Mouse (Mus musculus) hindbrain, embryonic 14.5 days (tissue): ENCODE measurements around the gene Sod3. TPM values are rescaled to one million over a fixed set of nuclear protein-coding genes. Genes with fewer than 3 reads are reported as not detected.
A peak's percentile ranks its signal among the peaks of the same experiment; 100 is the strongest.

Experiments used
- ATAC-seq: fragments of 200-750 bp; cut with Nextera tagmentation; 2 replicates; pipeline ENCODE4 v1.8.0; 2017; ENCODE audit warnings: moderate number of reproducible peaks, mild to moderate bottlenecking, moderate TSS enrichment, moderate library complexity; ENCODE audit not compliant: low FRiP score
- DNase-seq: peaks from one replicate; pipeline ENCODE4 v3.0.0-alpha.2; 2015; ENCODE audit warnings: low spot score
- H3K27ac ChIP-seq: fragments of 300-500 bp; sonication (generic); 2 replicates; pipeline ENCODE4 v1.5.1; 2014; ENCODE audit warnings: mild to moderate bottlenecking, moderate library complexity
- H3K27me3 ChIP-seq: fragments of 300-500 bp; sonication (generic); 2 replicates; pipeline ENCODE4 v1.6.1; 2014; ENCODE audit warnings: mild to moderate bottlenecking, low read length, mixed read lengths; ENCODE audit not compliant: control insufficient read depth, insufficient read depth
- H3K36me3 ChIP-seq: fragments of 300-500 bp; sonication (generic); replicated peaks from 2 replicates; pipeline ENCODE4 v1.6.1; 2014; ENCODE audit not compliant: control insufficient read depth, insufficient read depth
- H3K4me1 ChIP-seq: fragments of 300-500 bp; sonication (generic); replicated peaks from 2 replicates; pipeline ENCODE4 v1.6.1; 2014; ENCODE audit warnings: antibody characterized with exemption, low read length, mixed read lengths; ENCODE audit not compliant: control insufficient read depth, insufficient read depth
- H3K4me2 ChIP-seq: fragments of 300-500 bp; sonication (generic); replicated peaks from 2 replicates; pipeline ENCODE4 v1.6.1; 2014; ENCODE audit warnings: mild to moderate bottlenecking, moderate library complexity
- H3K4me3 ChIP-seq: fragments of 300-500 bp; sonication (generic); replicated peaks from 2 replicates; pipeline ENCODE4 v1.5.1; 2014; ENCODE audit warnings: mild to moderate bottlenecking, low read length
- H3K9ac ChIP-seq: fragments of 300-500 bp; sonication (generic); 2 replicates; pipeline ENCODE4 v1.6.1; 2014
- H3K9me3 ChIP-seq: fragments of 300-500 bp; sonication (generic); 2 replicates; pipeline ENCODE4 v1.6.1; 2016; ENCODE audit warnings: low read length; ENCODE audit not compliant: control insufficient read depth
- WGBS: fragments of 180-500 bp; shearing (Covaris S2); extraction: QIAGEN DNeasy Blood & Tissue Kit; methylation state at CpG from one replicate; pipeline ENCODE4 v1.1.7; 2014; 5-methylcytosine and 5-hydroxymethylcytosine counted together
- polyA plus RNA-seq: library from polyadenylated mRNA; unstranded; fragments of >200 nt; fragmentation: Nextera tagmentation; extraction: Ambion mirVana; gene quantifications from 2 replicates; pipeline ENCODE4 v1.2.1, GENCODE M21; 2014

Sod3 gene
- polyA plus RNA-seq, 1 experiment from 2014 or later: 2.9 TPM

DNA sequence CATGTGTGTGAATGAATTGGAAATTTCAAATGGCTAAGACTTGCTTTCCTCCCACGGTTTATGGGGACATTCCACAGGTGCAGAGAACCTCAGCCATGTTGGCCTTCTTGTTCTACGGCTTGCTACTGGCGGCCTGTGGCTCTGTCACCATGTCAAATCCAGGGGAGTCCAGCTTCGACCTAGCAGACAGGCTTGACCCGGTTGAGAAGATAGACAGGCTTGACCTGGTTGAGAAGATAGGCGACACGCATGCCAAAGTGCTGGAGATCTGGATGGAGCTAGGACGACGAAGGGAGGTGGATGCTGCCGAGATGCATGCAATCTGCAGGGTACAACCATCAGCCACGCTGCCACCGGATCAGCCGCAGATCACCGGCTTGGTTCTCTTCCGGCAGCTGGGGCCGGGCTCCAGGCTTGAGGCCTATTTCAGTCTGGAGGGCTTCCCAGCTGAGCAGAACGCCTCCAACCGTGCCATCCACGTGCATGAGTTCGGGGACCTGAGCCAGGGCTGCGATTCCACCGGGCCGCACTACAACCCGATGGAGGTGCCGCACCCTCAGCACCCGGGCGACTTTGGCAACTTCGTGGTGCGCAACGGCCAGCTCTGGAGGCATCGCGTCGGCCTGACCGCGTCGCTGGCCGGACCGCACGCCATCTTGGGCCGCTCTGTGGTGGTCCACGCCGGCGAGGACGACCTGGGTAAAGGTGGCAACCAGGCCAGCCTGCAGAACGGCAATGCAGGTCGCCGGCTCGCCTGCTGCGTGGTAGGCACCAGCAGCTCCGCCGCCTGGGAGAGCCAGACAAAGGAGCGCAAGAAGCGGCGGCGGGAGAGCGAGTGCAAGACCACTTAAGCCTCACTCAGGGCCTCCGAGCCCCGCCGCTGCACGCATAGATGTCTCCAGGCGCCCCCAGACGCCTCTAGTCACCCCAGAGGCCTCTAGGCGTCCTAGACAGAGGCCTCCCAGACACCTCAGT lies 4.6 kb downstream of the Sod3 start:
- no peaks in the 10 kb centered on the region for H3K9me3 ChIP-seq
- peak overlapping the region; percentile 44; the same call in 1 of the 2 replicates for H3K9ac ChIP-seq
- H3K36me3 ChIP-seq: no peaks in the 10 kb centered on the region
- H3K4me3 ChIP-seq: no peak overlapping the region
- 0 out of 2 replicates have a peak, but pooled peaks cover 3% of the 10 kb centered on the region for H3K4me1 ChIP-seq
- H3K27me3 ChIP-seq: no peaks in the 10 kb centered on the region; the same call in 1 of the 2 replicates
- 49% methylated on average over 63 of the region's 63 CpGs for WGBS
- ATAC-seq (no peak), DNase-seq (no peak)
- H3K4me2 ChIP-seq: peak overlapping the region; percentile 42
- H3K27ac ChIP-seq: no peak overlapping the region

DNA sequence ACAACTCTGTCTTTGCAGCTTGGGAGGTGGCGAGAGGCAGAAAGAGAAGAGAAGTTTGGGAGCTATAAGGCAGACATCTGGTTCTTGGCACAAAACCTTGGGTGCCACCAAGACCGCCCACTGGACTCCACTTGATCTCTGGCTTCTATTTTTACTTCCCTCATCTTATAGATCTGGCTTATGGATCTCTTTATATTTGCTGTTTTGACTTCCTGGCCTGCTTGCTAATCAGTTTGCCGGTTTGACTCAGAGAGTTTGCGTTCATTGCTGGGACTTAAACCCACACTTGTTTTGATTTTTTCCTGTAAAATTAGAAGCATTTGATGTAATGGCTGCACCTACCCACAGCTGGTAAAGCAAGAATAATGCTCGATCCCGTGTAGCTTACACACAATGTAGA lies 7.3 kb downstream of the Sod3 start:
- H3K4me1 ChIP-seq: no peaks in the 10 kb centered on the region
- no peaks in the 10 kb centered on the region for H3K9me3 ChIP-seq
- no peak overlapping the region for H3K4me2 ChIP-seq
- DNase-seq (no peak), ATAC-seq (no peak)
- H3K9ac ChIP-seq: no peak overlapping the region
- no peak overlapping the region for H3K4me3 ChIP-seq
- no peaks in the 10 kb centered on the region for H3K36me3 ChIP-seq
- H3K27ac ChIP-seq: no peak overlapping the region
- H3K27me3 ChIP-seq: no peaks in the 10 kb centered on the region; the same call in 1 of the 2 replicates
- WGBS: 87% methylated on average over 6 of the region's 6 CpGs

DNA sequence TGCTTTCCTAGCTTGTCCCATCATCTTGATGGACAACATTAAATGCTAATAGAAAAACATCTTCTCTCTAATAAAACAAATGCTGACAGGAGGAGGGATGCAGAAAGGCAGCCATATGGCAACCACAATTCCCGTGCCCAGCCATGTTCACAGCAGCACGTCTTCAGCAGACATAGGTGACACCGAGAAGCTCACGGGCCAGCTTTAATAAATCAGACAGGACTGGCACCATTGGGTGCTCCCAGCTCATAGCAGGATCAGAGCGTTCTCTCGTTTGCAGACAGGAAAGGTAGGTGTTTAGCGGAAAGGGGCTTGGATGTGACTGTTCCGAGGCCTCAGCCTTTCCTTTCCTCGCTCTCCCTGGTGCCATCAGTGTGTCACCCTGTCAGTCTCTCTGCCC lies 12.3 kb downstream of the Sod3 start:
- Histone ChIP-seq H3K36me3 (no peaks in the 10 kb centered on the region), H3K4me1 (no peaks in the 10 kb centered on the region), H3K27ac (no peak overlapping the region), H3K27me3 (no peaks in the 10 kb centered on the region), H3K4me3 (no peak overlapping the region), H3K4me2 (no peak overlapping the region), H3K9me3 (no peaks in the 10 kb centered on the region), H3K9ac (no peak overlapping the region)
- 77% methylated on average over 9 of the region's 9 CpGs for WGBS
- no peak for ATAC-seq
- no peak for DNase-seq

DNA sequence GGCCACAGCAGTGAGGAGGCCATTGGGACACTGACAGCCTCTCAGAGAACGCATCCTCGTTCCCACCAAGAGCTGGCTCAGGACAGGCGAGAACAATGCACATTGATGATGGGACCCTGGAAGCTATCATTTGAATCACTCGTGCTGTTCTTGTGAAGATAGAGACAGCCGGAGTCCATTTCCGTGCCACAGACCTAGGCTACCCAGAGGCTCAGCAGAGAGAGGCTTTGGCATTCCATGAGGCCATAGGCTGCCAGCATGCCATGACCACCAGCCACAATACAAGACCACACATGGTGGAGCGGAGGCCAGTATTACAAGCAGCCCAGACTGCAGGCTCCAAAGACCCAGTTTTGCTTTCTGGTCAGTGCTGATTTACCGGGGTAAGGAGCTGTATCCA lies 19.2 kb downstream of the Sod3 start:
- no peak overlapping the region for H3K4me3 ChIP-seq
- ATAC-seq: no peak
- no peak overlapping the region for H3K4me2 ChIP-seq
- H3K9me3 ChIP-seq: no peaks in the 10 kb centered on the region
- no peaks in the 10 kb centered on the region for H3K27me3 ChIP-seq
- 50% methylated on average over 8 of the region's 8 CpGs for WGBS
- H3K27ac ChIP-seq: no peak overlapping the region
- no peaks in the 10 kb centered on the region for H3K36me3 ChIP-seq
- no peak for DNase-seq
- H3K9ac ChIP-seq: no peak overlapping the region
- H3K4me1 ChIP-seq: 0 out of 2 replicates have a peak, but pooled peaks cover 3% of the 10 kb centered on the region

DNA sequence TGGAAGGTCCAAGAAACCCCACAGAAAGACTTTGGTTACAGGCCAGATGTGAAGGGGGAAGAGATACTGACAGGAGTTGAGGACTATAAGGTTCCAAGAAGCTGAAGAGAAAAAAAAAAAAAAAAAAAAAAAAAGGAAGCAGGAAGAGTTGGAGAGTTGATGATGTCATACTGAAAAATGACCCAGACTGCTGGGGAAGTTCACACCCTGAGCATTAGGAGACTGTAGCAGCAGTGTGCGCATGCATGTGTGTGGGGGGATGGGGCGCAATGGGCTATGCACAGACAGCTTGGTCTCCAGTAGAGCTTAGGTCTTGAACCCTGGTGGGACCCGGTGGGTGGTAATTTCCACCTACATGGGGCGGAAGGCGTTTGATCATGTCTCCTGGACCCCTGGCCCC lies 20.2 kb downstream of the Sod3 start:
- Histone ChIP-seq H3K9me3 (no peaks in the 10 kb centered on the region), H3K36me3 (no peaks in the 10 kb centered on the region), H3K4me3 (no peak overlapping the region), H3K27ac (no peak overlapping the region), H3K4me2 (no peak overlapping the region), H3K9ac (no peak overlapping the region), H3K27me3 (no peaks in the 10 kb centered on the region), H3K4me1 (0 out of 2 replicates have a peak, but pooled peaks cover 3% of the 10 kb centered on the region)
- WGBS: 90% methylated on average over 5 of the region's 5 CpGs
- no peak for DNase-seq
- no peak for ATAC-seq

DNA sequence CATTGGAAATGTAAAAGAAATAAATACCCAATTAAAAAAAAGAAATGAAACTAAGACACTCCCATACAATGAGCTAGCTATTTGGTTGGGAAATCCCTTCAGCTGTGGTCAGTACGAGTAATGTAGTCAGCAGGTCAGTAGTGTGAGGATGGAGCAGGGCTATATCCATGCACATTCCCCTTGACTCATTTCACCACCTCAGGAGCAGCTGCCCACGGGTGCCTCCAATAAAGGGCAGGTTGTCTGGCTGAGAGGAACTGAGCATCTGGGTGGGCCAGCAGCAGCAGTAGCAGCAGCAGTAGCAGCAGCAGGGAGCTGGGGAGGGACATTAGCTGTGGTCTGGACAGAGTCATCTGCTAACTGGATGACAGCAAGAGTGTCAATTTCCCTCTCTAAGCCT lies 22.4 kb downstream of the Sod3 start:
- Histone ChIP-seq H3K27me3 (no peaks in the 10 kb centered on the region), H3K4me3 (no peak overlapping the region), H3K4me1 (0 out of 2 replicates have a peak, but pooled peaks cover 3% of the 10 kb centered on the region), H3K9ac (no peak overlapping the region), H3K27ac (no peak overlapping the region), H3K4me2 (no peak overlapping the region), H3K9me3 (no peaks in the 10 kb centered on the region), H3K36me3 (no peaks in the 10 kb centered on the region; the same call in 1 of the 2 replicates)
- ATAC-seq: no peak
- DNase-seq: no peak
- 86% methylated on average over 2 of the region's 2 CpGs for WGBS

DNA sequence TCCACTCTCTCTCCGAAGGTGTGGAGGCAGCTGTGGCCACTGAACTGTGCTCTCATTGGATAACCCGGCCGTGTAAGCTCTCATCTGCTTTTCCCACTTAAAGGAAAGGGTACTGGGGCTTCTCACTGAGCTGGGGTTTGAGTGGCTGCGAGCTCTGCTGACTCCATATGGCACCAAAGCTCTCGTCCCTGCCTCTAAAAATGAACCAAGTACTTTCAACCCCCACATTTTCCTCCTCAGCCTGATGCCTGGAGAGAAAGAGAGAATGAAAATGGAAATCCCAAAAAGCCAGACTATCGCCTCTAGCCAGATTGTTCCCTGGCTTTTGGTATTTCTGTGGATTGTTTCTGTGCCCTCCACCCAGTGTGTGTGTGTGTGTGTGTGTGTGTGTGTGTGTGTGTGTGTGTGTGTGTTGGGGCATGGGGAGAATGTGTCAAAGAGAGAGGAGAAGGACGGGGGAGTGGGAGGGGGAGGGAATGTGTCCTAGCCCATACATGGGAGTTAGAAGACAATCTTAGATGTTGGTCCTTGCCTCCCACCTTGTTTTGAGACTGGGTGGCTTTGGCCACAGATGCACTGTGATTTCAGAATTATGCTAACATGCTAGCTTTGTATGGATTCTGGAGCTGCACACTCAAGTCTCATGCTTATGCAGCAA lies 24.6 kb downstream of the Sod3 start:
- H3K27me3 ChIP-seq: no peaks in the 10 kb centered on the region
- no peak overlapping the region for H3K4me2 ChIP-seq
- no peaks in the 10 kb centered on the region for H3K4me1 ChIP-seq
- 68% methylated on average over 7 of the region's 7 CpGs for WGBS
- H3K36me3 ChIP-seq: no peaks in the 10 kb centered on the region; the same call in 1 of the 2 replicates
- H3K27ac ChIP-seq: no peak overlapping the region
- no peak overlapping the region for H3K9ac ChIP-seq
- H3K4me3 ChIP-seq: no peak overlapping the region
- H3K9me3 ChIP-seq: no peaks in the 10 kb centered on the region
- no peak for DNase-seq
- ATAC-seq: no peak

DNA sequence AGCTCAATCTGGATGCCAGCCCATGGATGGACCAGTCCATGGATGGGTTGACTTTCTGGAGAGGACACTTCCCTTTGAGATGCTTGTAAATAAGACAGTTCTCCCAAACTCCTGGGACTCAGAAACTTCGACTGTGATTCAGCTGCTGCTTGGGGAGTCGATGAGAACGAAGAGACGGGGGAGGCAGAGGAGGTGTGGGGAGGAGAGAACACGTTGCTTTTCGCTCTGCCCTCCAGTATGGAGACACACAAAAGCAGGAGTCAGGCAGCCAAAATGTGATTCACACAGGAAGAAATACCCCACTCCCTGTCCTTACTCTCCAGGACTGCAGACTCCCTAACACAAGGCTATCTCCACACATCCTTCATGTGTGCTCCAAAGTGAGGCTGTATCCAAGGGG lies 26.8 kb downstream of the Sod3 start:
- Histone ChIP-seq H3K27ac (no peak overlapping the region), H3K4me3 (no peak overlapping the region), H3K9ac (no peak overlapping the region), H3K36me3 (no peaks in the 10 kb centered on the region; the same call in 1 of the 2 replicates), H3K9me3 (no peaks in the 10 kb centered on the region), H3K4me1 (no peaks in the 10 kb centered on the region), H3K4me2 (no peak overlapping the region), H3K27me3 (no peaks in the 10 kb centered on the region)
- DNase-seq (no peak), ATAC-seq (no peak)
- WGBS: 93% methylated on average over 6 of the region's 6 CpGs

DNA sequence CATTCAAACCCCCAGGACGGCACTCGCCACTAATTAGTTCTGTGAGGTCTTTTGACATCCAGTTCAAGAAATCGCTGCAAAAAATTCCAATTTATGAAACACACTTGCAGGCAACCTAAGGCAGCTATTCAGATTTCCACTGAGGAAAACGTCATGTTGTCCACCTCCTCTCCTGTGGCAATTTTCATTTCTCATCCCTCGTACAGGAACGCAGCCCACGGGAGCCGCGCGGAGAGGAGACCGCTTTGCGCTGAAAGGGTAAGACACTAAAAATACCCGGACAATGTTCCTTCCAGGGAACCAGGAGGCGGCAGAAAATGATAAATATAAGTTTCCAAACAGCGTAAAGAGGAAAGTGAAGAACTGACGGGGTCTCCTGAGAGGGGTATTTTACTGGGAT lies 27.9 kb downstream of the Sod3 start:
- WGBS: 71% methylated on average over 16 of the region's 16 CpGs
- H3K36me3 ChIP-seq: no peaks in the 10 kb centered on the region; the same call in 1 of the 2 replicates

More for the DNA sequence above, 27.9 kb downstream of the Sod3 start:
- ATAC-seq: no peak
- H3K4me2 ChIP-seq: 0 out of 2 replicates have a peak overlapping the region, but pooled peaks have one; percentile 13
- H3K9ac ChIP-seq: no peak overlapping the region
- H3K4me1 ChIP-seq: no peaks in the 10 kb centered on the region
- no peak overlapping the region for H3K27ac ChIP-seq
- no peaks in the 10 kb centered on the region for H3K27me3 ChIP-seq
- no peaks in the 10 kb centered on the region for H3K9me3 ChIP-seq
- DNase-seq: no peak
- H3K4me3 ChIP-seq: no peak overlapping the region
